Mouse (Mus musculus) CH12.LX (cell line): Measurements from ENCODE around the gene Rundc3a. TPM values are rescaled to one million over a fixed set of nuclear protein-coding genes. Genes with fewer than 3 reads are reported as not detected.

Source experiments
- DNase-seq: peaks from one replicate; pipeline ENCODE4 v3.0.0-alpha.2; 2013; ENCODE audit errors: extremely low read depth
- H3K27ac ChIP-seq: 2 replicates; pipeline ENCODE4 v1.5.1; 2012; ENCODE audit warnings: low read depth, mild to moderate bottlenecking, control low read depth, moderate library complexity; ENCODE audit not compliant: insufficient read depth
- H3K27me3 ChIP-seq: replicated peaks from 2 replicates; pipeline ENCODE3; 2012; ENCODE audit warnings: inconsistent platforms
- H3K36me3 ChIP-seq, 2 experiments: replicated peaks in 1 of 2; 2 replicates each; pipeline versions ENCODE3 to v1.6.1; 2012; ENCODE audit warnings: inconsistent platforms in 1 of 2, low read length in 1 of 2, mild to moderate bottlenecking in 1 of 2, mixed read lengths in 1 of 2, moderate library complexity in 1 of 2; ENCODE audit not compliant: control insufficient read depth in 1 of 2, insufficient read depth in 1 of 2
- H3K4me1 ChIP-seq, 2 experiments: 2 replicates each; pipeline ENCODE4 v1.6.1; 2012; ENCODE audit warnings: inconsistent platforms in 1 of 2, moderate library complexity in 1 of 2; ENCODE audit not compliant: insufficient read depth in 2 of 2, control insufficient read depth in 1 of 2
- H3K4me2 ChIP-seq: 2 replicates; pipeline ENCODE4 v1.6.1; 2012; ENCODE audit warnings: low read depth, mild to moderate bottlenecking, control low read depth; ENCODE audit not compliant: poor library complexity, insufficient read depth, severe bottlenecking
- H3K4me3 ChIP-seq, 3 experiments: fragments of 150-350 bp in 1 of 3; sonication (generic) in 1 of 3; replicated peaks in 1 of 3; 2 replicates each; pipeline versions ENCODE3 to v1.5.1; 2011 to 2012; ENCODE audit warnings: low read depth in 2 of 3, low read length in 2 of 3, mild to moderate bottlenecking in 2 of 3, moderate library complexity in 2 of 3, control low read depth in 1 of 3, improper control_type of control experiment in 1 of 3, inconsistent platforms in 1 of 3, mixed read lengths in 1 of 3; ENCODE audit not compliant: poor library complexity in 1 of 3
- H3K79me2 ChIP-seq: replicated peaks from 2 replicates; pipeline ENCODE4 v1.6.1; 2012; ENCODE audit warnings: mild to moderate bottlenecking, moderate library complexity; ENCODE audit not compliant: control insufficient read depth, poor library complexity, insufficient read depth, severe bottlenecking; ENCODE audit errors: extremely low read depth
- H3K9ac ChIP-seq: 2 replicates; pipeline ENCODE4 v1.6.1; 2012; ENCODE audit warnings: low read depth, mild to moderate bottlenecking, control low read depth, moderate library complexity; ENCODE audit not compliant: insufficient read depth
- H3K9me3 ChIP-seq: replicated peaks from 2 replicates; pipeline ENCODE3; 2012; ENCODE audit warnings: low read length, inconsistent platforms, mixed read lengths
- CHD1 ChIP-seq: IDR thresholded peaks from 2 replicates; pipeline ENCODE4 v1.6.1; 2012; ENCODE audit warnings: low read depth, low read length, improper control_type of control experiment, inconsistent platforms
- CTCF ChIP-seq, 2 experiments: IDR thresholded peaks in 1 of 2; conservative IDR thresholded peaks in 1 of 2; 2 replicates each; pipeline ENCODE4 v1.5.1; 2011 to 2012; ENCODE audit warnings: low read depth in 2 of 2, low read length in 2 of 2, improper control_type of control experiment in 1 of 2, inconsistent platforms in 1 of 2, mild to moderate bottlenecking in 1 of 2, moderate library complexity in 1 of 2
- E2F4 ChIP-seq: IDR thresholded peaks from 2 replicates; pipeline ENCODE4 v1.6.1; 2011; ENCODE audit warnings: low read depth, low read length, improper control_type of control experiment; ENCODE audit not compliant: insufficient replicate concordance
- EP300 ChIP-seq: IDR thresholded peaks from 2 replicates; pipeline ENCODE4 v1.6.1; 2011; ENCODE audit warnings: low read length, improper control_type of control experiment
- ETS1 ChIP-seq: conservative IDR thresholded peaks from 2 replicates; pipeline ENCODE4 v1.6.1; 2012; ENCODE audit warnings: low read depth, mild to moderate bottlenecking, inconsistent platforms, low read length, improper control_type of control experiment, moderate library complexity
- HCFC1 ChIP-seq: IDR thresholded peaks from 2 replicates; pipeline ENCODE4 v1.6.1; 2012; ENCODE audit warnings: low read depth, mild to moderate bottlenecking, inconsistent platforms, low read length, improper control_type of control experiment
- IRF4 ChIP-seq: IDR thresholded peaks from 2 replicates; pipeline ENCODE4 v1.6.1; 2014; ENCODE audit warnings: low read depth, mild to moderate bottlenecking, inconsistent platforms, low read length, improper control_type of control experiment
- JUND ChIP-seq: conservative IDR thresholded peaks from 2 replicates; pipeline ENCODE4 v1.6.1; 2011; ENCODE audit warnings: low read depth, low read length, improper control_type of control experiment
- MAX ChIP-seq: IDR thresholded peaks from 2 replicates; pipeline ENCODE4 v1.6.1; 2011; ENCODE audit warnings: low read length, improper control_type of control experiment
- MEF2A ChIP-seq: IDR thresholded peaks from 2 replicates; pipeline ENCODE4 v1.6.1; 2014; ENCODE audit warnings: low read depth, mild to moderate bottlenecking, inconsistent platforms, low read length, improper control_type of control experiment, borderline replicate concordance
- MXI1 ChIP-seq: IDR thresholded peaks from 2 replicates; pipeline ENCODE4 v1.6.1; 2011; ENCODE audit warnings: mild to moderate bottlenecking, low read depth, low read length, improper control_type of control experiment
- NELFE ChIP-seq: IDR thresholded peaks from 2 replicates; pipeline ENCODE4 v1.6.1; 2011; ENCODE audit warnings: low read depth, low read length, improper control_type of control experiment
- NRF1 ChIP-seq: IDR thresholded peaks from 2 replicates; pipeline ENCODE4 v1.6.1; 2014; ENCODE audit warnings: low read depth, mild to moderate bottlenecking, inconsistent platforms, low read length, improper control_type of control experiment, moderate library complexity
- PAX5 ChIP-seq: IDR thresholded peaks from 2 replicates; pipeline ENCODE4 v1.6.1; 2012; ENCODE audit warnings: low read length, inconsistent platforms, mixed read lengths
- POLR2A ChIP-seq: IDR thresholded peaks from 2 replicates; pipeline ENCODE4 v1.6.1; 2011; ENCODE audit warnings: low read depth, mild to moderate bottlenecking, improper control_type of control experiment, low read length
- POLR2AphosphoS2 ChIP-seq: IDR thresholded peaks from 2 replicates; pipeline ENCODE4 v1.6.1; 2011; ENCODE audit warnings: low read depth, low read length, improper control_type of control experiment
- RAD21 ChIP-seq: IDR thresholded peaks from 2 replicates; pipeline ENCODE4 v1.6.1; 2011; ENCODE audit warnings: low read depth, mild to moderate bottlenecking, low read length, improper control_type of control experiment, moderate library complexity
- SIN3A ChIP-seq: IDR thresholded peaks from 2 replicates; pipeline ENCODE4 v1.6.1; 2012; ENCODE audit warnings: low read length, improper control_type of control experiment, inconsistent platforms
- UBTF ChIP-seq: IDR thresholded peaks from 2 replicates; pipeline ENCODE4 v1.6.1; 2012; ENCODE audit warnings: low read depth, mild to moderate bottlenecking, inconsistent platforms, low read length, improper control_type of control experiment, moderate library complexity
- ZKSCAN1 ChIP-seq: IDR thresholded peaks from 2 replicates; pipeline ENCODE4 v1.6.1; 2012; ENCODE audit warnings: low read depth, inconsistent platforms, low read length, improper control_type of control experiment, borderline replicate concordance
- ZMIZ1 ChIP-seq: IDR thresholded peaks from 2 replicates; pipeline ENCODE4 v1.6.1; 2012; ENCODE audit warnings: low read depth, mild to moderate bottlenecking, inconsistent platforms, low read length, improper control_type of control experiment
- dilution Hi-C: fragments of 300-500 bp; cut with MboI; formaldehyde crosslinking; loops from 2 replicates; pipeline ENCODE4 v1.14.3; 2020; ENCODE audit warnings: low sequenced_read_pairs; ENCODE audit not compliant: extremely low pct_unique_long_range_greater_than_20kb, extremely low pct_ligation_motif_present
- in situ Hi-C: fragments of 300-500 bp; cut with MboI; formaldehyde crosslinking; loops from 3 replicates; pipeline ENCODE4 v1.14.3; 2019; ENCODE audit warnings: low sequenced_read_pairs, low pct_ligation_motif_present, low pct_unique_long_range_greater_than_20kb, mixed read lengths
- polyA plus RNA-seq: library from polyadenylated mRNA; unstranded; fragments of >175 nt; gene quantifications from 2 replicates; pipeline ENCODE4 v1.2.1, GENCODE M21; 2012; ENCODE audit warnings: low read depth; ENCODE audit not compliant: insufficient read length
- total RNA-seq, 2 experiments: library from RNA; depleted of rRNA; stranded (reverse); fragments of 300-350 nt in 1 of 2; fragments of >200 nt in 1 of 2; gene quantifications; 2 replicates each; pipeline ENCODE4 v1.2.3; 2012 to 2014

Gene Rundc3a
- total and polyA plus RNA-seq, 3 experiments: 1.4 to 16.3 (median 3.3) TPM

DNA sequence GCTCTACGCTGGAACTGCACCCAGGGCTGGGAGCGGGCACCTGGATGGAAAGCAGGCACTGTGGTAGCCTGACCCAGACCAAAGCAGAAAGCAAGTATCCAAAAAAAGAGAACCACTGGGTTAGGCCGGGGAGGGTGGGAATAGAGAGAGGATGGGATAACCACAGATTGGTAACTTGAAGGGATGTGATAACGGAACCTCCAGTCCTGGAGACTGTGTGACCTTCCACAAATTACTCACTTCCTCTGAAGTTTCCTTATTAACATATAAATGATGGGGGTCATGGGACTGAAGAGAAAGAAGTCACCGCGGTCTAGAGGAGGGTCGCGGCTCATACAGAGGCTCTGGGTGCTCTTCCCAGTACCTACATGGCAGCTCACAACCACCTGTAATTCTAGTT, 47.1 kb downstream of the Rundc3a start:
- H3K27ac ChIP-seq: no peak overlapping the region
- peaks cover 28% of the 10 kb centered on the region for H3K27me3 ChIP-seq
- no peak overlapping the region for H3K4me2 ChIP-seq
- no peak for DNase-seq
- peaks cover 0 to 5% of the 10 kb centered on the region in 2 experiments; a peak in 1 of 4 replicates for H3K4me1 ChIP-seq
- H3K4me3 ChIP-seq: no peak overlapping the region
- no peaks in the 10 kb centered on the region for H3K79me2 ChIP-seq
- peaks cover 29% of the 10 kb centered on the region for H3K9me3 ChIP-seq
- H3K36me3 ChIP-seq: peaks cover 16 to 32% of the 10 kb centered on the region in 2 experiments
- TF ChIP-seq PAX5 (no peak), UBTF (no peak), SIN3A (no peak), E2F4 (no peak), POLR2A (no peak), MEF2A (no peak), EP300 (no peak), POLR2AphosphoS2 (no peak), NELFE (no peak), IRF4 (no peak), ETS1 (no peak), ZMIZ1 (no peak), JUND (no peak), MAX (no peak), ZKSCAN1 (no peak), NRF1 (no peak), CHD1 (no peak), HCFC1 (no peak), MXI1 (no peak)
- no peak overlapping the region for H3K9ac ChIP-seq
- in situ Hi-C loops: no loop called here
- dilution Hi-C loops: no loop called here

DNA sequence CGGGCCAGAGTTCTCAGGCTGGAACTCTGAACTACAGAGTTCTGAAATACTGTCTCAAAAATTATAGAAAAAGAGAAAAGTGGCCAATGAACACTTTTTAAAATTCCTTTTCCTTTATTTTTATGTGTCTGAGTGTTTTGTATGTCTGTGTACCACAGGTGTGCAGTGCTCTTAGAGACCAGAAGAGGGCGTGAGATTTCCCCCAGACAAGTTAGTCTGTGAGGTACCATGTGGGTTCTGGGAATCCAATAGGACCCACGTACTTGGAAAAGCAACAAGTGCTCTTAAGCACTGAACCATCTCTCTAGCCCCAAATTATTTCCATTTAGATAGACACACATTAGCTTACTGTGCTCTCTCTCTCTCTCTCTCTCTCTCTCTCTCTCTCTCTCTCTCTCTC, 48.2 kb downstream of the Rundc3a start:
- TF ChIP-seq RAD21 (no peak), CTCF (conservative IDR thresholded peaks at IDR 0.05 in 1 of 2, IDR thresholded peaks at IDR 0.05 in 1 of 2; ENCODE audit: low read depth in 2 of 2, low read length in 2 of 2) (peak; percentile 16 to 40; a peak in 3 of 4 replicates)
- no peak for DNase-seq
- Histone ChIP-seq H3K4me1 (no peaks in the 10 kb centered on the region), H3K4me2 (no peak overlapping the region), H3K9me3 (peaks cover 25% of the 10 kb centered on the region), H3K27me3 (peaks cover 40% of the 10 kb centered on the region), H3K79me2 (no peaks in the 10 kb centered on the region), H3K4me3 (no peak overlapping the region), H3K36me3 (peaks cover 4 to 21% of the 10 kb centered on the region in 2 experiments), H3K9ac (no peak overlapping the region), H3K27ac (no peak overlapping the region)
- in situ Hi-C loops (no loop called here), dilution Hi-C loops (no loop called here)
